Mouse (Mus musculus): ENCODE measurements at regions not wholly inside any gene's neighbourhood (a gene's known extent, or its start where the extent isn't known, plus 50 kb on each side); places are given as distances from the start of the nearest gene placed in this dataset.

GRCm38 (mm10) chr4:39815620-39816019 is 327.3 kb upstream of the Aco1 start:
- H3K4me1 ChIP-seq (ENCODE audit: insufficient read depth, low read length) = no peaks in the 10 kb centered on the region
- H3K27me3 ChIP-seq (ENCODE audit: insufficient read depth, low read length) = no peaks in the 10 kb centered on the region
- H3K4me2 ChIP-seq (ENCODE audit: low read depth, low read length) = no peak overlapping the region
- no peak overlapping the region for H3K4me3 ChIP-seq (ENCODE audit: low read length)
- TF ChIP-seq CTCF (IDR thresholded peaks at IDR 0.05; ENCODE audit: low read depth) = no peak
- ATAC-seq (no peak), DNase-seq (ENCODE audit: low spot score) (no peak)
- no peaks in the 10 kb centered on the region for H3K36me3 ChIP-seq (ENCODE audit: insufficient read depth, low read length)
- no peak overlapping the region for H3K9ac ChIP-seq (replicated peaks; ENCODE audit: low read length)
- H3K27ac ChIP-seq = no peak overlapping the region
- no peaks in the 10 kb centered on the region for H3K9me3 ChIP-seq (ENCODE audit: low read length)

GRCm38 (mm10) chr4:39817675-39818074 is 325.2 kb upstream of the Aco1 start:
- Histone ChIP-seq H3K27ac (no peak overlapping the region), H3K9me3 (ENCODE audit: low read length) (no peaks in the 10 kb centered on the region), H3K4me1 (ENCODE audit: insufficient read depth, low read length) (no peaks in the 10 kb centered on the region), H3K4me3 (ENCODE audit: low read length) (no peak overlapping the region), H3K27me3 (ENCODE audit: insufficient read depth, low read length) (no peaks in the 10 kb centered on the region), H3K4me2 (ENCODE audit: low read depth, low read length) (no peak overlapping the region), H3K9ac (replicated peaks; ENCODE audit: low read length) (no peak overlapping the region), H3K36me3 (ENCODE audit: insufficient read depth, low read length) (no peaks in the 10 kb centered on the region)
- no peak for TF ChIP-seq CTCF (IDR thresholded peaks at IDR 0.05; ENCODE audit: low read depth)
- 88% methylated on average over 4 of the region's 4 CpGs for WGBS
- DNase-seq (ENCODE audit: low spot score) (no peak), ATAC-seq (no peak)

GRCm38 (mm10) chr4:39833634-39834033 is 309.2 kb upstream of the Aco1 start:
- H3K4me2 ChIP-seq (ENCODE audit: low read depth, low read length) = no peak overlapping the region
- no peak overlapping the region for H3K27ac ChIP-seq
- no peak for TF ChIP-seq CTCF (IDR thresholded peaks at IDR 0.05; ENCODE audit: low read depth)
- H3K9ac ChIP-seq (replicated peaks; ENCODE audit: low read length) = no peak overlapping the region
- no peaks in the 10 kb centered on the region for H3K4me1 ChIP-seq (ENCODE audit: insufficient read depth, low read length)
- DNase-seq (ENCODE audit: low spot score) = no peak
- WGBS = 73% methylated on average over 1 of the region's 1 CpGs
- no peak for ATAC-seq
- H3K4me3 ChIP-seq (ENCODE audit: low read length) = no peak overlapping the region
- H3K9me3 ChIP-seq (ENCODE audit: low read length) = no peaks in the 10 kb centered on the region
- no peaks in the 10 kb centered on the region for H3K36me3 ChIP-seq (ENCODE audit: insufficient read depth, low read length)
- H3K27me3 ChIP-seq (ENCODE audit: insufficient read depth, low read length) = no peaks in the 10 kb centered on the region

Measured in hindbrain, postnatal 0 days (tissue).